Mouse (Mus musculus): ENCODE measurements at regions not wholly inside any gene's neighbourhood (a gene's known extent, or its start where the extent isn't known, plus 50 kb on each side); places are given as distances from the start of the nearest gene placed in this dataset.
A peak's percentile ranks its signal among the peaks of the same experiment; 100 is the strongest.

GRCm38 (mm10) chr12:68599681-68600596 is 559.0 kb downstream of the Rps29 start:
- peak overlapping the region; percentile 40; the same call in 1 of the 2 replicates for H3K27ac ChIP-seq
- H3K9me3 ChIP-seq (ENCODE audit: control insufficient read depth, low read length) = no peaks in the 10 kb centered on the region
- H3K4me1 ChIP-seq (replicated peaks; ENCODE audit: control insufficient read depth, insufficient read depth, low read length) = peaks cover 8% of the 10 kb centered on the region; the same call in 1 of the 2 replicates
- DNase-seq (ENCODE audit: low spot score) = peak; percentile 50
- H3K9ac ChIP-seq = no peak overlapping the region
- ATAC-seq (ENCODE audit: low FRiP score) = peak; percentile 74
- H3K36me3 ChIP-seq (replicated peaks; ENCODE audit: control insufficient read depth, insufficient read depth) = no peaks in the 10 kb centered on the region
- no peak overlapping the region for H3K4me3 ChIP-seq (replicated peaks; ENCODE audit: low read length)
- WGBS = 64% methylated on average over 7 of the region's 7 CpGs
- no peak overlapping the region for H3K4me2 ChIP-seq (replicated peaks)
- H3K27me3 ChIP-seq (ENCODE audit: control insufficient read depth, insufficient read depth, low read length) = no peaks in the 10 kb centered on the region

- Histone ChIP-seq H3K27ac (no peak overlapping the region), H3K4me1 (replicated peaks; ENCODE audit: control insufficient read depth, insufficient read depth, low read length) (peaks cover 8% of the 10 kb centered on the region; the same call in 1 of the 2 replicates), H3K36me3 (replicated peaks; ENCODE audit: control insufficient read depth, insufficient read depth) (no peaks in the 10 kb centered on the region), H3K4me3 (replicated peaks; ENCODE audit: low read length) (no peak overlapping the region), H3K9me3 (ENCODE audit: control insufficient read depth, low read length) (no peaks in the 10 kb centered on the region), H3K4me2 (replicated peaks) (no peak overlapping the region), H3K27me3 (ENCODE audit: control insufficient read depth, insufficient read depth, low read length) (no peaks in the 10 kb centered on the region), H3K9ac (no peak overlapping the region)
- ATAC-seq (ENCODE audit: low FRiP score) (peak; percentile 53; the same call in 1 of the 2 replicates), DNase-seq (ENCODE audit: low spot score) (no peak)
- WGBS = 32% methylated on average over 8 of the region's 8 CpGs
Measured at GRCm38 (mm10) chr12:68599016-68599616, 559.9 kb downstream of the Rps29 start.

GRCm38 (mm10) chr12:68585524-68585872 is 573.5 kb downstream of the Rps29 start:
- DNase-seq (ENCODE audit: low spot score) = no peak
- Histone ChIP-seq H3K9ac (no peak overlapping the region), H3K9me3 (ENCODE audit: control insufficient read depth, low read length) (no peaks in the 10 kb centered on the region), H3K27me3 (ENCODE audit: control insufficient read depth, insufficient read depth, low read length) (no peaks in the 10 kb centered on the region), H3K27ac (no peak overlapping the region), H3K4me1 (replicated peaks; ENCODE audit: control insufficient read depth, insufficient read depth, low read length) (peaks cover 7% of the 10 kb centered on the region; the same call in 1 of the 2 replicates), H3K4me3 (replicated peaks; ENCODE audit: low read length) (no peak overlapping the region), H3K4me2 (replicated peaks) (no peak overlapping the region), H3K36me3 (replicated peaks; ENCODE audit: control insufficient read depth, insufficient read depth) (no peaks in the 10 kb centered on the region)
- ATAC-seq (ENCODE audit: low FRiP score) = no peak
- 56% methylated on average over 3 of the region's 3 CpGs for WGBS

- Histone ChIP-seq H3K27me3 (ENCODE audit: control insufficient read depth, insufficient read depth, low read length) (no peaks in the 10 kb centered on the region), H3K4me3 (replicated peaks; ENCODE audit: low read length) (no peak overlapping the region), H3K4me1 (replicated peaks; ENCODE audit: control insufficient read depth, insufficient read depth, low read length) (peaks cover 7% of the 10 kb centered on the region; the same call in 1 of the 2 replicates), H3K9me3 (ENCODE audit: control insufficient read depth, low read length) (no peaks in the 10 kb centered on the region), H3K27ac (no peak overlapping the region), H3K36me3 (replicated peaks; ENCODE audit: control insufficient read depth, insufficient read depth) (no peaks in the 10 kb centered on the region), H3K9ac (no peak overlapping the region), H3K4me2 (replicated peaks) (no peak overlapping the region)
- 58% methylated on average over 6 of the region's 6 CpGs for WGBS
- ATAC-seq (ENCODE audit: low FRiP score) (no peak), DNase-seq (ENCODE audit: low spot score) (no peak)
Measured at GRCm38 (mm10) chr12:68584786-68585523, 574.0 kb downstream of the Rps29 start.

- Histone ChIP-seq H3K36me3 (replicated peaks; ENCODE audit: control insufficient read depth, insufficient read depth) (no peaks in the 10 kb centered on the region), H3K4me3 (replicated peaks; ENCODE audit: low read length) (no peak overlapping the region), H3K9me3 (ENCODE audit: control insufficient read depth, low read length) (no peaks in the 10 kb centered on the region), H3K9ac (no peak overlapping the region), H3K4me2 (replicated peaks) (no peak overlapping the region), H3K27ac (no peak overlapping the region), H3K4me1 (replicated peaks; ENCODE audit: control insufficient read depth, insufficient read depth, low read length) (peaks cover 7% of the 10 kb centered on the region), H3K27me3 (ENCODE audit: control insufficient read depth, insufficient read depth, low read length) (no peaks in the 10 kb centered on the region)
- 20% methylated on average over 5 of the region's 5 CpGs for WGBS
- DNase-seq (ENCODE audit: low spot score) (no peak), ATAC-seq (ENCODE audit: low FRiP score) (no peak)
Measured at GRCm38 (mm10) chr12:68579909-68580308, 579.1 kb downstream of the Rps29 start.

GRCm38 (mm10) chr12:68577453-68577852 is 581.5 kb downstream of the Rps29 start:
- Histone ChIP-seq H3K36me3 (replicated peaks; ENCODE audit: control insufficient read depth, insufficient read depth) (no peaks in the 10 kb centered on the region), H3K9me3 (ENCODE audit: control insufficient read depth, low read length) (no peaks in the 10 kb centered on the region), H3K27me3 (ENCODE audit: control insufficient read depth, insufficient read depth, low read length) (no peaks in the 10 kb centered on the region), H3K27ac (no peak overlapping the region; the same call in 1 of the 2 replicates), H3K9ac (no peak overlapping the region), H3K4me2 (replicated peaks) (no peak overlapping the region), H3K4me1 (replicated peaks; ENCODE audit: control insufficient read depth, insufficient read depth, low read length) (peaks cover 3% of the 10 kb centered on the region; the same call in 1 of the 2 replicates), H3K4me3 (replicated peaks; ENCODE audit: low read length) (no peak overlapping the region)
- DNase-seq (ENCODE audit: low spot score) = no peak
- WGBS = 24% methylated on average over 6 of the region's 6 CpGs
- peak; percentile 81; the same call in 1 of the 2 replicates for ATAC-seq (ENCODE audit: low FRiP score)

GRCm38 (mm10) chr12:68576855-68577254 is 582.1 kb downstream of the Rps29 start:
- Histone ChIP-seq H3K9ac (no peak overlapping the region), H3K36me3 (replicated peaks; ENCODE audit: control insufficient read depth, insufficient read depth) (no peaks in the 10 kb centered on the region), H3K27ac (no peak overlapping the region), H3K27me3 (ENCODE audit: control insufficient read depth, insufficient read depth, low read length) (no peaks in the 10 kb centered on the region), H3K4me1 (replicated peaks; ENCODE audit: control insufficient read depth, insufficient read depth, low read length) (peaks cover 3% of the 10 kb centered on the region; the same call in 1 of the 2 replicates), H3K9me3 (ENCODE audit: control insufficient read depth, low read length) (no peaks in the 10 kb centered on the region), H3K4me2 (replicated peaks) (0 out of 2 replicates have a peak overlapping the region, but pooled peaks have one; percentile 12), H3K4me3 (replicated peaks; ENCODE audit: low read length) (no peak overlapping the region)
- ATAC-seq (ENCODE audit: low FRiP score) (peak; percentile 44; the same call in 1 of the 2 replicates), DNase-seq (ENCODE audit: low spot score) (no peak)
- 46% methylated on average over 7 of the region's 7 CpGs for WGBS

- no peaks in the 10 kb centered on the region for H3K27me3 ChIP-seq (ENCODE audit: control insufficient read depth, insufficient read depth, low read length)
- no peaks in the 10 kb centered on the region for H3K9me3 ChIP-seq (ENCODE audit: control insufficient read depth, low read length)
- no peak overlapping the region for H3K27ac ChIP-seq
- WGBS = 67% methylated on average over 7 of the region's 7 CpGs
- no peak overlapping the region for H3K9ac ChIP-seq
- DNase-seq (ENCODE audit: low spot score) = no peak
- H3K4me1 ChIP-seq (replicated peaks; ENCODE audit: control insufficient read depth, insufficient read depth, low read length) = no peaks in the 10 kb centered on the region
- no peaks in the 10 kb centered on the region for H3K36me3 ChIP-seq (replicated peaks; ENCODE audit: control insufficient read depth, insufficient read depth)
- no peak overlapping the region for H3K4me2 ChIP-seq (replicated peaks)
- no peak overlapping the region for H3K4me3 ChIP-seq (replicated peaks; ENCODE audit: low read length)
- ATAC-seq (ENCODE audit: low FRiP score) = no peak
Measured at GRCm38 (mm10) chr12:68554943-68555627, 603.9 kb downstream of the Rps29 start.

Measured in hindbrain, embryonic 14.5 days (tissue).